Mouse (Mus musculus): ENCODE results near the gene Spata46.
A peak's percentile ranks its signal among the peaks of the same experiment; 100 is the strongest.

The Spata46 gene

GRCm38 (mm10) chr1:170308503-170308902, at the start of gene Spata46:
Spata46 (plus strand) TSS chr1:170308803.
- no peak for DNase-seq (ENCODE audit: low spot score in 2 of 2)

GRCm38 (mm10) chr1:170270281-170270680, 38.3 kb upstream of the Spata46 start:
- no peak for DNase-seq (ENCODE audit: low spot score in 2 of 2)

- DNase-seq (ENCODE audit: low spot score in 2 of 2) = no peak
These were observed 37.9 kb upstream of the Spata46 start for GRCm38 (mm10) chr1:170270696-170271095.

- no peak for DNase-seq (ENCODE audit: low spot score in 2 of 2)
These were observed 35.4 kb upstream of the Spata46 start for GRCm38 (mm10) chr1:170273252-170273651.

GRCm38 (mm10) chr1:170277016-170277415, 31.6 kb upstream of the Spata46 start, which contains the start of gene Sh2d1b1:
Sh2d1b1 (plus strand) TSS chr1:170277320.
- DNase-seq (ENCODE audit: low spot score in 2 of 2) = no peak

GRCm38 (mm10) chr1:170282415-170283129, 26.0 kb upstream of the Spata46 start:
- no peak for DNase-seq (ENCODE audit: low spot score in 2 of 2)

- DNase-seq (ENCODE audit: low spot score in 2 of 2) = peak; percentile 44 to 54
These were observed 16.2 kb upstream of the Spata46 start for GRCm38 (mm10) chr1:170292239-170292951.

GRCm38 (mm10) chr1:170293257-170293656, 15.3 kb upstream of the Spata46 start:
- no peak for DNase-seq (ENCODE audit: low spot score in 2 of 2)

GRCm38 (mm10) chr1:170294786-170295570, 13.6 kb upstream of the Spata46 start:
- DNase-seq (ENCODE audit: low spot score in 2 of 2) = no peak

GRCm38 (mm10) chr1:170299496-170299895, 9.1 kb upstream of the Spata46 start:
- DNase-seq (ENCODE audit: low spot score in 2 of 2) = no peak

GRCm38 (mm10) chr1:170301686-170302085, 6.9 kb upstream of the Spata46 start:
- DNase-seq (ENCODE audit: low spot score in 2 of 2) = no peak

- no peak for DNase-seq (ENCODE audit: low spot score in 2 of 2)
These were observed 6.1 kb upstream of the Spata46 start for GRCm38 (mm10) chr1:170302456-170302855.

GRCm38 (mm10) chr1:170303103-170303502, 5.5 kb upstream of the Spata46 start:
- DNase-seq (ENCODE audit: low spot score in 2 of 2) = no peak

GRCm38 (mm10) chr1:170305002-170305401, 3.6 kb upstream of the Spata46 start:
- no peak for DNase-seq (ENCODE audit: low spot score in 2 of 2)

GRCm38 (mm10) chr1:170306232-170306631, 2.4 kb upstream of the Spata46 start, which contains the start of gene Gm7694:
Gm7694 (minus strand) TSS chr1:170306332.
- no peak for DNase-seq (ENCODE audit: low spot score in 2 of 2)

GRCm38 (mm10) chr1:170311431-170311830, 2.8 kb downstream of the Spata46 start:
- no peak for DNase-seq (ENCODE audit: low spot score in 2 of 2)

GRCm38 (mm10) chr1:170322046-170322445, 13.4 kb downstream of the Spata46 start:
- DNase-seq (ENCODE audit: low spot score in 2 of 2) = no peak

GRCm38 (mm10) chr1:170323001-170323400, 14.4 kb downstream of the Spata46 start:
- DNase-seq (ENCODE audit: low spot score in 2 of 2) = no peak

- DNase-seq (ENCODE audit: low spot score in 2 of 2) = no peak
These were observed 15.7 kb downstream of the Spata46 start for GRCm38 (mm10) chr1:170324312-170324711.

- no peak for DNase-seq (ENCODE audit: low spot score in 2 of 2)
These were observed 16.7 kb downstream of the Spata46 start for GRCm38 (mm10) chr1:170325277-170325676.

GRCm38 (mm10) chr1:170331926-170332325, 23.3 kb downstream of the Spata46 start:
- no peak for DNase-seq (ENCODE audit: low spot score in 2 of 2)

GRCm38 (mm10) chr1:170332775-170333174, 24.2 kb downstream of the Spata46 start:
- DNase-seq (ENCODE audit: low spot score in 2 of 2) = no peak
